Mouse (Mus musculus): ENCODE results near the gene Add3. TPM values are rescaled to one million over a fixed set of nuclear protein-coding genes. Genes with fewer than 3 reads are reported as not detected.
A peak's percentile ranks its signal among the peaks of the same experiment; 100 is the strongest.

Add3 gene
- total RNA-seq, 4 experiments from 2014 or later, result 121 to 162 (median 144) TPM

DNA sequence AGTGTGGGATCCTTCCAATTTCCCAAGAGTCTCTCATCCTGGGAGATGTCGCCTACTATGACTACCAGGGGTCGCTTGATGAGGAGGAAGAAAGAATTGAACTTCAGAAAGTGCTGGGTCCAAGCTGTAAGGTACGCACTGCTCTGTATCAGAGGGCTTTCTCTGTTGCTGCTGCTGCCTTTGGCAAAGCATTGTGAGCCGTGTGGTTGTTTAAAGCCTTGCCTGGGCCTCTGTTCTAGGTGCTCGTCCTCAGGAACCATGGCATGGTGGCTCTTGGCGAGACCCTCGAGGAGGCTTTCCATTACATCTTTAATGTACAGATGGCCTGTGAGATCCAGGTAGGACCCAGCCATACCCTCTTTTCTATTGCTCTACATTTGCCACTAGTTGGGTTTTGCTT, 93.3 kb downstream of the Add3 start:
- no peak for DNase-seq (ENCODE audit: low spot score in 2 of 2)

DNA sequence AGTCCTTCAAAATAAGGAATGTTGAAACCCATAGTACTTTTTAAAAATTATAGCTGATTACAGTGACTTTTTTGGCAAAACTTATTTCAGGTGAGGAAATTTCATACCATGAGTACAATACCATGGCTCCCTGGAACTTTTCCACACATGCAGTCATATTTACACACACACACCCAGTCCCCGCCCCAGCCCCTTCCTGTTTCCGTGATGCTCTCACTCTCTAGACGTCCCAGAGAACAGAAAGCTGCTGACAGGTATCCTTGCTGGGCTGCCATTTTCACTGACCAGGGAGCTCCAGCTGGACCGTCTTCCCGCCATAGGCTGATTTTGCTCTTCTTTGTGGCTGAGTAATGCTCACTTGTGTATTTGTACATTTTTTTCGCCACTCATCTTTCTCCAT, 101.6 kb downstream of the Add3 start:
- DNase-seq (ENCODE audit: low spot score in 2 of 2), result no peak

DNA sequence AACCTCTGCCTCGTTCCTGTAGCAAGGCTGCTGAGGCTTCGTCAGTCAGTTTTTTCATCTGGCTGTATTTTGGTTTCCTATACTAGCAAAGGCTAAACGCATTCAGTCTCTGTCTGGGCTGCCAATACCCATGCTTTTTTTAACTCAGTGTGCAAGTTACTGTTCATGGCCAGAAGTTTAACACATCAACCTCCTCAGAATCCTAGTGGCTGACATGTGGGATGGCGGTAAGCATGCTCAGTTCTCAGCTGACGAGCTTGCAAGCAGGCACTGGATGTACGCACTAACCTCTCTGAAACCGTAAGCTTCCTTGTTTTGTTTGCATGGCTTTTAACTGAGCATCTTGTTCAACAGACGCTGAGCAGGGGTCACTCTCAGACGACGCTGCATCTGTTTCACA, 103.7 kb downstream of the Add3 start:
- DNase-seq (ENCODE audit: low spot score in 2 of 2), result peak in 1 of 2 experiments; percentile 23

DNA sequence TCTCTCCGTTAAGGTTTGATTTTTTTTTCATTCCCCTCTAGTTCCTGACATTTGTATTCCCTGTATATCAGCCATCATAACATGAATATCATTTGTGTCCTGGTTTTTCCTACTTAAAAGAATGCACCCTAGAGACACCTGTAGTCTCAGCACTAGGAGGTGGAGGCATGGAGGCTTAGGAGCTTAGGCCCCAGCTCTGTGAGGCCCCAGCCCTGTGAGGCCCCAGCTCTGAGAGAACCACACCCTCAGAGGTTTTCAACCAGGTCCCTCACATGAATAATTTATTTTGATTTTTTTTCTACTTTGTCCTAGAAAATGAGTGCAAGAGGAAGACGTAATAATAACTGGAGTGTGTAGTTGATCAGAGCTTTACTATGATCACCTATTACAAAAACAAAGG, 107.3 kb downstream of the Add3 start:
- no peak for DNase-seq (ENCODE audit: low spot score in 2 of 2)

DNA sequence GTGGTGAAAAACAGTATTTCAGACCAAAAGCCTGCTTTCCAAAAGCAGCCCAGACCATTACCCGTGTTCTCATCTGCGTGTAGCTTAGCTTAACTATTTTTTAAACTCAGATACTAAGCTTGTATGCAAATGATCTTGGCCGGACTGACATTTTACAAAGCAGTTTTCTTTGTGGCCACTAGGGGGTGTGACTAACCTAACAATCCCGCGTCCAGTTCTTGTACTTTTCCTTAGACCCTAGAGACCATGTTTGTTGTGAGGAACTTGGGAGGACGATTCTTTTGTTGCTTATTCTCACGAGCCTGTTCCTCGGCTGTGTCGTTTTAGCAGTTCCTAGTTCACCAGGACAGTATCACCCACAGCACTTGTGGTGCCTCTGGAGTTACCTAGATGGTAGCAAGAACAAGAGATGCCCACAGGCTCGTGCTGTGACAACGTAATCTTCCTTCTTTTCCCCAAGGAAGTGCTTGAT, 107.8 kb downstream of the Add3 start:
- DNase-seq (ENCODE audit: low spot score in 2 of 2), result peak in 1 of 2 experiments; percentile 56

DNA sequence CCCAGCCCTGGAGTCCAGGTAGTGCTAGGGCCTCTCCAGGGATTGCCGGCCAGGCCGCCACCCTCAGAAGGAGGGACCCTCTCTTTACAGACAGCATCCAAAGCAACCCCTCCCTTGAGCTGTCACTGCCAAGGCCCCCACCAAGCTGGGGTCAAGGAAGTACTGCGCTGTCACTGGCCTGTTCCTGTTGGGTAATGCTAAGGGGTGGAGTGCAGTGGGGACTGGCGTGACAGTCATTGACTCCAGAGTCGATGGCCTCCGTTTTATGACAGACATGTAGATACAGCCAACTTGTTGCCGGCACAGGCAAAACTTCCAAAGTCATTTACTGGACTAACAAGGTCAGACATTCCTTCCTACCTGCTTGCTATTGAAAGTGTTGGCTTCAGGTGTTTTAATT, 110.8 kb downstream of the Add3 start:
- DNase-seq (ENCODE audit: low spot score in 2 of 2), result no peak

DNA sequence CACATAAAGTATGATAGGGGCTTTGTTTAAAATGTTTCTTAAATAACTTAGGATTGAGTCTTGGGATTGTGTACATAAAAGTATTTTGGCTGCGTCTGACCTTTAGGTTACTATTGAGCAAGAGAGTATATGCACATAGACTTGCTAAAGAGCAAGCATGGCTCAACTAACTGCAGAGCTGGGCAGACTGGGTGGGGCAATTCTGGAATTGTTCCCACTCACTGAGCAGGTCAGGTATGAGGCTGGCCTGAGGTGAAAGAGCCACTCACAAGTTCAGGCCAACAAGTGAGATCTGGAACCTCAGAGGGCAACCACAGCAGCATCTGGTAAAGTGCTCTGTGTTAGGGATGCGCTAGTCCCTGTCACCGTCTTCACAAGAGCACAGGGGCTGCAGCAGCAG, 111.4 kb downstream of the Add3 start:
- no peak for DNase-seq (ENCODE audit: low spot score in 2 of 2)

DNA sequence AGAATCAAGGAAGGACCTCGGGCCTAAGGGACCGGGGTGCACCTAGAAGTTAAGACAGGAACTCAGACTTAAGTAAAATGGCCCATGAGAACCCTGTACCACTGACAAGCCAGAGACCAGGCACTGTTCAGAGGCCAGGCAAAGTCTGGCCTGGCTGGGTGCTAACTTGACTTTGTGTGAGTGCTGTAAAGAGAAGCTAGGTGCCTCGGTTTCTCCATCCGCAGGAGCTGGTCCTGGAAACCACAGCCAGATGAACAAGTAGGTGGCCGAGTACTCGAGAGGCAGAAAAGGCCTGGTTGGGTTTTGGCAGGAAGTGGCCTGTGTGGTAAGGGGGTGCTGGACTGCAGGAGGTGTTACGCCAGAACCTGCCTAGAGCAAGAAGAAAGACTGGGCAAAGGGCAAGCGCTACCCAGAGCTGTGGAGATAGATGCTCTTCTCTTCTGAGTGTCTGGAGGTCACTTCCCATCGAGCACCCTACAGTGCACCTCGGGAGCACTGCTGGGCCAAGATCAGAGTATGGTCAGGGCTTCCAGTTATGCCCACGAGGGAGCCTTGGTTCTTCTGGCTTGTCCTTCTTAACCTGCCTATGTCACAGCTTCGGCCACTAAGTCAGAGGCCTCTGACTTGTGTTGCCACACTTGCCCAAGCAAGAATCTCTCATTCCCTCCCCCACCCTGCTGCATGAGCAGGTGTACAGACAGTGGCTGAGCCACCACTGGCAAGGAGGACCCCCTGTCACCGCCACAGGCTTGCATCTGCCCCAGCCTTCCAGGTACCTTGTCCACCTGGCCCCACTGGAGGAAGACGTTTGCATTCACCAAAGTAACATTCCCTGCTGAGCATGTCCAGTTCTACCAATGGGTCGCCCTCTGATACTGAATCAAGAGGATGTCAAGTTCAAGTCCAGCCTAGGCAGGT, 112.1 kb downstream of the Add3 start:
- DNase-seq (ENCODE audit: low spot score in 2 of 2), result no peak

DNA sequence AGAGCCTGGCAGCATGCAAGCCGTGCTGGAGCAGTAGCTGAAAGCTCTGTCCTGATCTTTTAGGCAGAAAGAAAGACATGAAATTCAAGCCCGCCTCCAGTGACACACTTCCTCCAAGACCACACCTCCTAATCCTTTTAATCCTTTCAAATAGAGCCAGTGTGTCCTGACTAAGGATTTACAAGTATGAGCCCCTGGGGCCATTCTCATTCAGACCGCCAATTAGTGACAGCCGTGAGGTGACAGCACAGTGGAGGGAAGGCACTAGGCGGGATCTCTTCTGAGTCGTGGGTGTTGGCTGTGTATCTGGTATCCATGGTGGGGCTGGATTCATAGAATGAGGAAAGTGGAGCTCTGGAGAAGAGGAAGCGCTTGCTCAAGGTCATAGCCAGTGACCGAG, 116.1 kb downstream of the Add3 start:
- DNase-seq (ENCODE audit: low spot score in 2 of 2), result no peak

DNA sequence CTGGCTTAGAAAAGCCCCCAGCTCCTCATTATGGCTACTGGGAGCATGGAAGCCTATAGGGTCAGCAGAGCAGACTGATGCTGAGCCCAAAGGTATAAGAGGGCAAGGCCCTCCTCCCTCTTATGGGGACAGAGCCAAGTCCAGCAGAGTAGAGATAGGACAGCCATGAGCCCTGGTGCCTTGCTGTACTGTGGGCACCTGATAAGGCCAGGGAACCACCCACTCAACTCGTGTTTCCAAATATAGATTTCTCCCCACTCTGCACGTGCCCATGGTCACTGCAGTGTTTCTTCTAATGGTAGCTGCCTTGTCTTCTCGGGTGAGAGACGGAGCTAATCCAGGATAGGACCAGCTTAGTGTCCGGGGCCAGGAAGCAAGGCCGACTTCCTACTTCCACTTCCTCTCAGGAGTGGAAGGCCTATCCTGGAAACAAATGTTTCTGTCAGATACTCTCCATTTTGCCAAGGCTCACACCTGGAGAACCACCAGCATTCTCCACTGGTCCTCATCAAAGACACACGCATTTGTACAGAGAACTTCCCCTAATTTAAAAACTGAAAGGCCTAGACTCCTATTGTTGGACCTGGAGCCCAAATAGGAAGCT, 116.8 kb downstream of the Add3 start:
- no peak for DNase-seq (ENCODE audit: low spot score in 2 of 2)

DNA sequence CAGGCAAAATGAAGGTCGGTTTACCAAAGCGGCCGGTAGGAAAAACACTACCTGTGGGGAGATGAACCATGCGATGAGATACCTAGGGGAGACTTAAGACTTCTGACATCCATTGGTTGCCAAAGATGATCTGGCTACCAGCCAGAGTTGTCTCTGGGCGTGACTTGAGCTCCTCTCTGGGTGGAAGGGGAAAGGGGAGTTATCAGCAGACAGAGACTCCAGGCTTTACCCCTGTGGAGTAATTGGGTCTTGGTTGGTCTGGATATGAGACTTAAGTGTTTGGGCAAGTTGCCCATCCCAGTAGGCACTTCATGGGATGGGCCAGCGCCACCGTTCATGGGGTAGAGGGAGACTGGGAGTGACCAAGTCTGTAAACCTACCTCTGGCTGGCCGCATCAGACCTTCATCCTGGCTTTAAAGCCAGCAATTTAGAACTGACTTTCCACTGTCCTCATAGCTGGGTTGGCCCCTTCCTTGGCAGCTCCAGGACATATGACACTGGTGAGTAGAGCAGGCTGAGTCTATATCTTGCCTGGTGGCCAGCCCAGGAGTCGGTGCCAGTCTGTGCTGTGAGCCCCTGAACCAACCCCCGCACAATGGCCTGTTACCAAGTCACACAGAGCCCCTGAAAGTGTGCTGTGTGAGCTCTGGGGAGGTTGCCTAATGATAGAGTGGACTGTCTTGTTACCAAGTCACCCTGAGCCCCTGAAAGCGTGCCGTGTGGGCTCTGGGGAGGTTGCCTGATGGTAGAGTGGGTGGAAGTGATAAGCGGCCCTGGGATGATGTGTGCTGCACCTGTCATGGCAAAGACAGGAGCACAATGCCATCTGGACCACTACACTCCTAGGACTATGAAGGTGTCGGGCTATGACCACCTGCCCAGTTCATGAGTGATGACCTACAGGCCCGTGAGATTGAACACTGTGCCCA, 117.7 kb downstream of the Add3 start:
- no peak for DNase-seq (ENCODE audit: low spot score in 2 of 2)

DNA sequence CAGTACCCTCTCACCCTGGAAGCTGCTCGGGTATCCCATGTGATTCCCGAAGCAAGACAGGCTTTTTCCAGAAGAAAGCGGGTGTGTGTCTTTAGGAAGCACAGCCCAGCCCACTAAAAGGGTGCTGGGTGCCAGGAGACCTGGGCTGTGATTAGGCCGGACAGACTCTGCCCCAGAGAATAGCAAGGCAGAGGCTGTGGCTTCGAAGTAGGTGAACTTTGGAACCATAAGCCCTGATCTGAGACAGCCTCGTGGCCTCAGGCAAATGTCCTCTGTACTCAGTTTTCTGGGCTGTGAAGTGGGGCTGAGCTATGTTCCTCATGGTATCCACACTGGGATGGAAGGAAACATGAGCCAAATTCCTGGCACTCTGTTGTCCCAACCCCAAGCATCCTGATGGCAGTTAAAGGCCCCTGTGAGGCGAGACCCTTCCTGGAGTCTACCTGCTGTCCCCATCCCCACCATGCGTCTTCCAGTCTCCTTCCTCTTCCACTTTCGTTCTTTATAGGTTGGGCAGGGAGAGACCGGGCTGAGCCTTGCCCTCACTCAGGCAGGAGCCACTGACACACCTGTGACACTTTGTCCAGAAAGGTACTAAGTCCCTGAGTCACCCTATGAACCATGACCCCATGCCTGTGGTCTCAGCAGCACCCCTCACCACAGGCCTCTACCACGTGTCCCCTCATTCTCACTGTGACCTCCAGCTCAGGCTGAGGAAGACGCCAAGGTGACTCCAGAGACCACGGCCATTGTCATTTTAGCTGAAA, 118.7 kb downstream of the Add3 start:
- DNase-seq (ENCODE audit: low spot score in 2 of 2), result no peak

DNA sequence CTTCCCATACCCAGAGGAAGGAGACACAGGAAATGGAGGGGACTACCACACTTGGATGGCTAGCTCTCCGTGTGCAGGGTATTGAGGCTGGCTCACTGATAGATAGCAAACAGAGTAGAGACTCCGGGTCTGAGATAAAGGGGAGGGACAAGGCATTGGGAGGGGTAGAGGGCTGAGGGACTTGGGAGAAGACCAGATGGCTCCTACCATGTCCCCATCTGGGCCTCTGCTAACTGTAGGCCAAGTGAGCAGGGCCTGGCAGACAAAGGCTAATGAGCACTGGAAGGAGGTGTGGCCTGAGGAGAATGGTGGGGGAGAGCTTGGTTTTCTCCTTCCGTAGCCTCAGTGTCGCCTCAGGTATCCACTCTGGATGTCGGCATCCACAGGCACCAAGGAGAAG, 119.3 kb downstream of the Add3 start:
- DNase-seq (ENCODE audit: low spot score in 2 of 2), result no peak

DNA sequence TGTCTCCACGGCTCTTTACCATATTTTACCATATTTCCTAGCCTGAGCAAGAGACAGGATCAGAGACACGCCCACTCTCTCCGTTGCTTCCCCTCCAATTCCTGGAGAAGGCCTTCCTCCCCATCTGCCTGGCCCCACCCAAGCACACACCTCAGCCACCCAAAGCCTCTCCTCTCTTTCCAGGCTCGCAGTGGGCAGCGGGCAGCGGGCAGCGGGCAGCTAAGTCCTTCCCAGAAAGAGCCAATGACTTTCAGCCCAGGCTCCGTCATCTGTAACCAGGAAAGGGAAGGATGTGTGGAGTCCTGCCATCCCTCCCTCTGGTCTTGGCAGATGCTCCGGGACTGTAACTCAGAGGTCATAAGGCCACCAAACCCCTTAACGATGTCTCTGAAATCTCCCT, 120.0 kb downstream of the Add3 start:
- DNase-seq (ENCODE audit: low spot score in 2 of 2), result no peak

DNA sequence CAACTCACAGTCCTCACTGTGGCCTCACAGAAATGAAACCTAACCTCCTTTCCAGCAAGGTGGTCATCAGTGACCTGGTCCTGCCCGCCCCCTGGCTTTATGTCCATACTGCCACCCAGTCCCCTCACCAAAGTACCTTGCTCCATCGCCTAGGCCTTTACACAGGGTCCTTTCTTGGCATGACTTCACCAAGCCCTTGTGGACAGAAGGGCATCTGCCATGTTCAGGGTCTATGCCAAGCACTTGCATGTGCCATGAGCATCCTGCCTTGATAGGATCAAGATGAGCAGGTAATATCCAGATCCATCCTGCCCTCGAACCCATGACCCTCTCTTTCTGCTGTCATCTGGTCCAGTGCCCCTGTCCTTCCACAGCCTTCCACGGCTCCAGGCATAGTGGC, 120.6 kb downstream of the Add3 start:
- no peak for DNase-seq (ENCODE audit: low spot score in 2 of 2)

DNA sequence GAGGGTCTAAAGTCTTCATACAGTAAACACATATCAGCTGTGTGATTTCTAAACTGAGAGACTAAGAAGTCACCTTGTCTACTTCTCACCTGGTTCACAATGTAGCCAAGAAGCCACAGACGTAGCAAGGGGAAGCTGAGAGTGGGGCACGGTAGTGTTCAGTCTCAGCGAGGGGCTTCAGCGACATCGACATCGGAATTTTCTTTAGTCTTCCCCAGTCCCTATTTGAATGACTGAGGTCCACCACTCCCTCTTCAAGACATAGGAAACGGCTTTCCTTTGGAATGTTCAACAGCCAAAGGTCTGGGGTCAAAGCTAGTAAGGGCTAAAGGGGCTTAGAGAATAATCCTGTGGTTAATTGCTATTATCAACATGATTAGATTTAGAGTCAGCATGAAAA, 121.8 kb downstream of the Add3 start:
- no peak for DNase-seq (ENCODE audit: low spot score in 2 of 2)

DNA sequence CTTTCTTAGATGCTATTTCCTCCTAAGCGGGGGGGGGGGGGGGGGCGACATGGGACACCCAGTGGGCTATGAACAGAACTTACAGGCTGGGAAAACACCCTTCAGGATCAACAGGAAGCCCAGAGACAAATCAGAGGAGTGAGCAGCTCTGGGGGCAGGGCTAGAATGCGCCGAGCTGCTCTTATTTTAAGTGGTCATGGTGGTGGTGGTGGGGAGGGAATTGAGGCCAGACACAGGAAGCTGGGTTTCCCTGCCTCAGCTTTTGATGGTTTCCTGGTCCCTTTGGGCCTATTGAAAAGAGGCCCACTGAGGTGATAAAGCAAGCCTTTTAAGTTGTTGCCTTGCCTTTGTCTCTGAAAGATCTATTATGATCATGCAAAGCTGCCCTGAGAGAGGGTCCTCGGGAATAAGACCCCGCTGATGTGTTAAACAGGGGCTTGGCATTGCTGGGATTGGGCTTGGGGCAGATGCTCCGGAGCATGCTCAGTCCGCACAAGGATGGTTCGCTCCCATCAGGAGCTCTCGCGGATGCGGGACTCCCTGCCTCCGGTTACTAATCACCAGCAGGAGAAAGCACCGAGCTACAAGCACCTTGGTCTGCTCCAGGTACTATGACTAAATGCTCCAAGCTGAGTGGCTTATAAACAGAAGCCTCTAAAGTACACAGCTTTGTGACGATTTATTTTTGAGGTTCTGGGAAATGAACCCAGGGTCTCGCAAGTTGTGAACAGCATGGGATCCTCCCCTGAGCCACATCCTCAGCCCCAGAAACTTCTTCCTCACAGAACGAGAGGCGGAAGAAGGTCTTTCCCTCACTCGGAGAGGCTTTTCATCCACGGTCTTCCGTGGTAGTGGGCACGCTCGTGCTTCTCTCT, 123.9 kb downstream of the Add3 start:
- DNase-seq (ENCODE audit: low spot score in 2 of 2), result no peak

DNA sequence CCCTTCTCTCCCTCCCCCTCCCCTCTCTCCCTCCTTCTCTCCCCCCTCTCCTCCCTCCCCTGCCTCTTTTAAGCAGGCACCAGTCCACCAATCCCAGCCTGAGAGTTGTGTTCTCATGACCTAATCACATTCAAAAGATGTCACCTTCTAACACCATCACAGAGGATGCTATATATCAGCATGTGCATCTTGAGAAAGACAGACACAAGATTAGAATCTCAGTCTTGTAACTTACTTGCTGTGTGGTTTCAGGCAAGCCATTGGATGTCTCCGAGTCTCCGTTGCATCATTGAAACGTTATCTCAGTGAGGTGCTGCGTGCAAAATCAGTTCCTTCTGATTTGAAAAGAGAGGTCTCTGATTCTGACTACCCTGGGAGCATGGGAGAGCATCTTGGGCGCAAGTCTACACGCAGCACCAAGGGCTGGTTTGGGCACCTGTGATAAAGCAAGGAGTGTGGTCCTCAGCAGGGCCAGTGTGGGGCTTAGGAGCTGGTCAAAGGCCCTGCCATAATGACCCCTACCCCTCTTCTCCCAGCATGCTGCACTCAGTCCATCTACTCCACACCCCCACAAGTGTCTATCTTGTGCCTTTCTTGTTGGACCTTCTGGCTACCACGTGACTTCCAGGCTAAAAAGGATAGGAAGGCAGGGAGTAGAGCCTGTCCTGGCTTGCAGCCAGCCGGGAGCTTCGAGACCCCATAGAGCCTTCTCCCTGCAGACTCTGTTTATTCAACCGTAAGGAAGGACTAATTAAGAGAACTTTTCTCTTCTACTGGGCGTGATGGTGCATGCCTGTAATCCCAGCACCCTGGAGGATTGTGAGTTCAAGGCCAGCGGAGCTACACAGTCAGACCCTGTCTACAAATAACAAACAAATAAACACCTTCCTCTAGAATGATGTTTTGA, 124.8 kb downstream of the Add3 start:
- no peak for DNase-seq (ENCODE audit: low spot score in 2 of 2)

DNA sequence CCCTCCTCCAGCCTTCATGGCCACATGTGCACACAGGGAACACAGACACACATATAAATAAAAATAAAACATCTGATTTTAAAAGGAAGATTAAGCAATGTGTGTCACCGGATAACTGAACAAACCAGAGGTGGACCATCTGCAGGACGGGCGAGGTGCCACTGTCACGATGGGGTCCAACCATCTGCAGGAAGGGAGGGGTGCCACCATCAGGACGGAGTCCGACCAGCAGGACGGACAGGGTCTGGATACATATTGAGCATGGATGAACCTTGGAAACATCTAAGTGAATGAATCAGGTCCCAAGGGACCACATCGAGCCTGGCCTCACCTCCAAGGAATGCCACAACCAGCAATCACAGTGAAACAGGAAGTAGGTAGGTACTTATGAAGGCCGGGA, 127.1 kb downstream of the Add3 start:
- no peak for DNase-seq (ENCODE audit: low spot score in 2 of 2)
